Mouse (Mus musculus) stomach, postnatal 0 days (tissue): ENCODE results near the gene Asb18.

Experiments
- CTCF ChIP-seq: IDR thresholded peaks from 2 replicates; pipeline ENCODE4 v1.5.1; 2016; ENCODE audit warnings: antibody characterized with exemption, low read depth, mild to moderate bottlenecking, moderate library complexity
- EP300 ChIP-seq: optimal IDR thresholded peaks from 2 replicates; pipeline ENCODE3; 2016; ENCODE audit warnings: antibody characterized with exemption

GRCm38 (mm10) chr1:89926583-89927060, 87.8 kb downstream of the Asb18 start:
- TF ChIP-seq CTCF (no peak), EP300 (no peak)
